Mouse (Mus musculus): Measurements from ENCODE around the gene Olfr1202.

Gene Olfr1202

DNA sequence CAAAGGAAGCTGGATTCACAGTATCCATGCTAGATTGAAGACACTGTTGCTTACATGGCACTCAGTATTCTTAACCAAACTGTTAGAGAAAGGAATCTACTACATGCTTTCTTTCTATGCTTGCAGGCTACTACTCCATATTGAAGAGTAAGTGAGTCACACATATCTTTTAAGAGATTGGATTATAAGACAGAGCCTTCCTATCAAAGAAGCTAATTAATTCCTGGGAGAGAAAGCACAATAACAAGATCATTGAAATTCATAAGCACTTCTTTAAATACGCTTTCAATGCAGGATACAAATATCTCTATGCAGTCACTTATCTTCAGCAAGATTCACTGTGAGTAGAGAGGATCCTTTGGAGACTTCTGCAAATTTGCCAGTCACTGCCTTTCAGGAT is at the start of gene Olfr1202:
Gene Olfr1202, plus strand, starts transcription at position 301 of the 400 bp plus-strand sequence.
- DNase-seq (ENCODE audit: low spot score) = no peak

GRCm38 (mm10) chr2:88770388-88770787 is 43.9 kb upstream of the Olfr1202 start, which contains the start of gene Olfr1200:
Gene Olfr1200, minus strand, starts transcription at chr2:88770488.
- DNase-seq (ENCODE audit: low spot score) = no peak

DNA sequence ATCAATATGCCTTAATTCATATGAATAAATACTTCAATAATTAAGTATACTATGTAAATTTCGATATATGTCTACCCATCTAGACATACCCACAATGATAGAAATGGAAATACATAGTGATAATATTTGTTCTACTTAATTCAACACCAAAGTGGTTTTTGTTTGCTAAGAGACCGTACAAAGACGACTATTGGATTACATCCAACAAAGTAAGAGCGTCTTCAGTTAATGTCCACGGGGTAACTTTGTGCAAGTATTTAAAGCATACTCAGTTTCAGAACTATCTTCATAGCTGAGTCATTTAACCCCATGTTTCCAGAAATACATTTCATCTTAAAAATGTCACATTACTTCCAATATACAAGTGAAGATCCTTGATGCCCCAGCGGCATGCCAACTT is 21.6 kb upstream of the Olfr1202 start, which contains the start of gene Olfr1201:
Gene Olfr1201, plus strand, starts transcription at position 301 of the 400 bp plus-strand sequence.
- no peak for DNase-seq (ENCODE audit: low spot score)

DNA sequence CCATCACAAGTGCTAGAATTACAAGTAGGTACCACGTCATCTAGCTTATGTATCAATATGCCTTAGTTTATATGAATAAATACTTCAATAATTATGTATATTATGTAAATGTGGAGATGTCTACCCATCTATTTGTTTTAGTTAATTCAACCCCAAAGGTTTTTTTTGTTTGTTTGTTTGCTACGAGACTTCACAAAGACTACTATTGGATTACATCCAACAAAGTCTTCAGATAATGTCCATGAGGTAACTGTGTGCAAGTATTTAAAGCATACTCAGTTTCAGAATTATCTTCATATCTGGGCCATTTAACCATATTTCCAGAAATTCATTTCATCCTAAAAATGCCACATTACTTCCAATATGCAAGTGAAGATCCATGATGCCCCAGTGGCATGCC is 15.1 kb downstream of the Olfr1202 start, which contains the start of gene Olfr1205:
Gene Olfr1205, plus strand, starts transcription at position 301 of the 400 bp plus-strand sequence.
- DNase-seq (ENCODE audit: low spot score) = no peak

GRCm38 (mm10) chr2:88838477-88838876 is 24.2 kb downstream of the Olfr1202 start:
- DNase-seq (ENCODE audit: low spot score) = no peak

GRCm38 (mm10) chr2:88848992-88849391 is 34.7 kb downstream of the Olfr1202 start, which contains the start of gene Olfr1204:
Gene Olfr1204, plus strand, starts transcription at chr2:88849292.
- DNase-seq (ENCODE audit: low spot score) = no peak

DNA sequence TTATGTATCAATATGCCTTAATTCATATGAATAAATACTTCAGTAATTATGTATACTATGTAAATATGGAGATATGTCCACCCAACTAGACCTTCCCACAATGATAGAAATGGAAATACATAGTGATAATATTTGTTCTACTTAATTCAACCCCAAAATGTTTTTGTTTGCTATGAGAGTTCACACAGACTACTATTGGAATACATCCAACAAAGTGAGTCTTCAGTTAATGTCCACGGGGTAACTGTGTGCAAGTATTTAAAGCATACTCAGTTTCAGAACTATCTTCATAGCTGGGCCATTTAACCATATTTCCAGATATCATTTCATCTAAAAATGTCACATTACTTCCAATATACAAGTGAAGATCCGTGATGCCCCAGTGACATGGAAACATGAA is 48.6 kb downstream of the Olfr1202 start, which contains the start of gene Olfr1206:
Gene Olfr1206, plus strand, starts transcription at position 301 of the 400 bp plus-strand sequence.
- no peak for DNase-seq (ENCODE audit: low spot score)

Measured in embryo, embryonic 10.5 days (tissue).